Mouse (Mus musculus): Measurements from ENCODE around the gene Slc51b. TPM values are rescaled to one million over a fixed set of nuclear protein-coding genes. Genes with fewer than 3 reads are reported as not detected.

Slc51b gene
- polyA plus RNA-seq, 1 experiment = 13.6 TPM

DNA sequence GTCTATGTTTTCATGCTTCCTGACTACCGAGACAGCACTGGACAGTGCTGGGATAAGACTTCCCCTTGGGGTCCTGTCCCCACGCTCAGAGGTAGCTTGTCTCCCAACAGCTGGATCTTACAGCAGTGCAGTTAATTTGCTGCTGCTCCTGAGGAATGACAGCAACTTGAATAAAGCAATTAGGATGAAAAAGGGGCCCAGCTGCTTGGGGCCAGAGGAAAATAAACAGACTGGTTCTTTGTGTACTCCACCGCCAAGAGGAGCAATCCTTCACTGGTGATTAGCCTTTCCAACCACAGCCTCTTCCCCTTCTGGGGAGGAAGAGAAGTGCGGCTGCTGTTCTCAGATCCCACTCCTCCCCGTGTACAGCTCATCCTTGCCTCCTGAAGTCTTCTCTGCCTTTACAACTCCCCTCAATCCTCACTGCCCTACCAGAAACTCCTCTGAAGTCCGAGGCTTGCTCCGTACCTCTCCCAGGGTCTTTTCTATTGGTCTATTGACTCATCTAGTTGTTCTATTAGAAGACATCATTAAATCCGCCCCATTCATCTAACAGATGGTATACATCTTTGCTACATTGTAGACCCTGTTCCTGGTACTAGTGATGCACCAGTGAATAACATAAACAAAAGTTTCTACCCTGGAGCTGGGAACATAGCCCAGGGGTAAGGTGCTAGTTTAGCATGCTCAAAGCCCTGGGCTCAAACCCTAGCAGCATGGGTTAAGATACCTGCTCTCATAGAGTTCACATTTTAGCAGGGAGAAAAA, 36.2 kb downstream of the Slc51b start:
- WGBS = 48% methylated on average over 8 of the region's 8 CpGs

DNA sequence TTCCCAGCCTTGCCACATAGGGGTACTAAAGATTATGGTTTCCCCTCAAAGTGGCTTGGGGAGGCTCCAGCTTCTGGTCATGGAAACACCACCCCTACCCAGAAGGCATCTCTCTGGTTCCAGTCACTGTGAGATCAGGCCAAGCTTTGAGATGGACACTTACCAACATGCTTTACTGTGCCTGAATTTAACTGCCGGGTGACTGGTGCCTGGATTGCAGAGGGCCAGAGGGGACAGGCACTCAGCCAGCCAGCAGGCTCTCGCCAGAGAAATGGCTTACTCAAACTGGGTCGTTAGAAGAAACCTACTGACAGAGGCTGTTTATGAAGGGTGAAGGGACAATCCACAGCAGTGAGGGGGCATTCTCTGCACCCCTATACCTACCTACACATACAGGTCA, 38.5 kb downstream of the Slc51b start:
- no peaks in the 10 kb centered on the region for H3K36me3 ChIP-seq (ENCODE audit: control insufficient read depth, insufficient read depth, low read length)
- TF ChIP-seq CTCF (IDR thresholded peaks at IDR 0.05; ENCODE audit: extremely low read depth, insufficient read length, insufficient replicate concordance, low read depth, low read length) (no peak), POLR2A (IDR thresholded peaks at IDR 0.05; ENCODE audit: low read depth, low read length) (no peak)
- H3K27me3 ChIP-seq (ENCODE audit: control insufficient read depth, insufficient read depth, low read length) = no peaks in the 10 kb centered on the region
- no peaks in the 10 kb centered on the region for H3K4me1 ChIP-seq (ENCODE audit: control insufficient read depth, insufficient read depth, insufficient read length, low read length)
- no peak overlapping the region for H3K27ac ChIP-seq (ENCODE audit: insufficient read depth, low read depth, low read length)
- WGBS = 71% methylated on average over 3 of the region's 3 CpGs
- H3K4me3 ChIP-seq (ENCODE audit: low read depth, low read length) = no peak overlapping the region

More for the DNA sequence above, 36.2 kb downstream of the Slc51b start:
- Histone ChIP-seq H3K27ac (ENCODE audit: insufficient read depth, low read depth, low read length) (no peak overlapping the region), H3K27me3 (ENCODE audit: control insufficient read depth, insufficient read depth, low read length) (peaks cover 10% of the 10 kb centered on the region; the same call in 1 of the 2 replicates), H3K4me3 (ENCODE audit: low read depth, low read length) (no peak overlapping the region), H3K4me1 (ENCODE audit: control insufficient read depth, insufficient read depth, insufficient read length, low read length) (peaks cover 6% of the 10 kb centered on the region), H3K36me3 (ENCODE audit: control insufficient read depth, insufficient read depth, low read length) (no peaks in the 10 kb centered on the region)
- no peak for TF ChIP-seq POLR2A (IDR thresholded peaks at IDR 0.05; ENCODE audit: low read depth, low read length)
- no peak for TF ChIP-seq CTCF (IDR thresholded peaks at IDR 0.05; ENCODE audit: extremely low read depth, insufficient read length, insufficient replicate concordance, low read depth, low read length)

DNA sequence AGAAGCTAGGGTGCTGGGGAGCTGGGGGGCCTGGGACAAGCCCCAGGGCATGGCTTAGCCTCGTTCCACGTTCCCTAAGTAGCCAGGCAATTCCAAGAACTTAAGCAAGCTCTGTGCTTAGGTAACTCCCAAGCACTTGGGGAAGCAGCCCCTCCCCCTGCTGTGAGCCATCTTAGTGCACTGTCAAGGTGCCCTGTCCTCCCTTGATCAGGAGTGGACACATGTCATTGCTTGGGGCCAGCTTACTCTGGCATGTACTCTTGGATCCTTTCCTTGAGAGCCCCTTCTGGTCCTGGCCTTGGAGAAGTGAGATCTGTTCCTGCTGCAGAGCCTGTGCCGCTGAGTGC, 40.0 kb downstream of the Slc51b start:
- 56% methylated on average over 3 of the region's 3 CpGs for WGBS
- H3K36me3 ChIP-seq (ENCODE audit: control insufficient read depth, insufficient read depth, low read length) = no peaks in the 10 kb centered on the region
- H3K27me3 ChIP-seq (ENCODE audit: control insufficient read depth, insufficient read depth, low read length) = no peaks in the 10 kb centered on the region
- no peak overlapping the region for H3K4me3 ChIP-seq (ENCODE audit: low read depth, low read length)
- TF ChIP-seq CTCF (IDR thresholded peaks at IDR 0.05; ENCODE audit: extremely low read depth, insufficient read length, insufficient replicate concordance, low read depth, low read length) = no peak
- no peak for TF ChIP-seq POLR2A (IDR thresholded peaks at IDR 0.05; ENCODE audit: low read depth, low read length)
- no peaks in the 10 kb centered on the region for H3K4me1 ChIP-seq (ENCODE audit: control insufficient read depth, insufficient read depth, insufficient read length, low read length)
- no peak overlapping the region for H3K27ac ChIP-seq (ENCODE audit: insufficient read depth, low read depth, low read length)

DNA sequence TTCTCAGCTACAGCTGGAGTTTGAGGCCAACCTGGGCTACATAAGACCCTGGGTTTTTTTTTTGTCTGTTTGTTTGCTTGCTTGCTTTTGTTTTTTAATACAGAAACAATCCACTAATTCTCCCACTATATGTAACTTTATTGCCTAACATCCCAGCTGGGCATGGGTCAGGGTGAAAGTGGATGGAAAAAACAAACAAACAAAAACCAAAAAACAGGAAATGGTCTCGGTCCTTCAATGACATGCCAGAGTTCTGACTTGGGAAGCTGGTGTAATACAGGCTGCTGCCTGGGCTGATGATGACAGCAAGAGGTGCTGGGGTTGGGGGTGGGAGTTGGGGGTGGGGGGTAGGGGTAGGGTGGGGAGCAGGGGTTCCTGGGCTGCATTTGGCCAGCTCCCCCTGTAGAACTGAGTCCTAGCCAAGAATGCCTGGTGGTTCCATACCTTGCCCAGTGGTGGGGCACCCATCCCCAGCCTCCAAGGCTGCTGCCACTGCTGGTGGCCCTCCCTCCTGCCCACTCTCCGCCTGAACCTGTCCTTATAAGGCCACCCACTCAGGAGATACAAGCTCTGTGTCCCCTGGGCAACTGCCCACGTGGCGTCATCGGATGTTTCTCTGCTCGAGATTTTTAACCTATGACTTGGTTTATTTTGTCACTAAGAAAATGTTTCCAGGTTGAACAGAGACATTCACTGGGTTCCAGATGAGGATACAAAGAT, 40.6 kb downstream of the Slc51b start:
- no peaks in the 10 kb centered on the region for H3K27me3 ChIP-seq (ENCODE audit: control insufficient read depth, insufficient read depth, low read length)
- no peak overlapping the region for H3K4me3 ChIP-seq (ENCODE audit: low read depth, low read length)
- no peaks in the 10 kb centered on the region for H3K36me3 ChIP-seq (ENCODE audit: control insufficient read depth, insufficient read depth, low read length)
- no peaks in the 10 kb centered on the region for H3K4me1 ChIP-seq (ENCODE audit: control insufficient read depth, insufficient read depth, insufficient read length, low read length)
- no peak overlapping the region for H3K27ac ChIP-seq (ENCODE audit: insufficient read depth, low read depth, low read length)
- TF ChIP-seq POLR2A (IDR thresholded peaks at IDR 0.05; ENCODE audit: low read depth, low read length) (no peak), CTCF (IDR thresholded peaks at IDR 0.05; ENCODE audit: extremely low read depth, insufficient read length, insufficient replicate concordance, low read depth, low read length) (no peak)
- 68% methylated on average over 6 of the region's 6 CpGs for WGBS

DNA sequence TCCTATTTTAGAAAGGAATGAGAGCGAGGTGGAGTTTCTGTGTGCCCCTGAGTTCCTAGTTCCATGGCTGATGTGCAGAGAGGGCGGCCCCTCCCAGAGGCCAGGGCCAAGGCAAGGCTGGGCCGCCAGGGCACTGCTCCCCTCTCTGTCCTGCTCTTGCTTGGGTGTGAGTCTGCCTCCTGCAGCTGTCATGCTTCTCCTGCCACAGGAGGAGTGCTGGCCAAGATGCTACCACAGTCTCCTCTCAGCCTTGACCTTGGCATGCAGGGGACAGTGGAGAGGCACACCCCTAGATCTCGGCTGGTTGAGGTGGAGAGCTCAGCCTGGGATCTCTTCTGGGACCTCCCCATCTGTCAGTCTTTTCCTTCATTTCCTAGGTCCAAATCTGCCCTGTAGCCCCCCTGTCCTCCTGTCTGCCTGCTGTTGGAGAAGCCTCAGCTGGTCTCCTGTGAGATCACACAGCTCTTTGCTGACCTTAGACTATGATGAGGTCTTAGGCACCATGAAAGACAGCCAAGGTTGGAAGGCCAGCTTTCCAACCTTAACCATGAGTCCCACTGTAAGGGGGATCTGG, 41.7 kb downstream of the Slc51b start:
- Histone ChIP-seq H3K27me3 (ENCODE audit: control insufficient read depth, insufficient read depth, low read length) (no peaks in the 10 kb centered on the region), H3K4me3 (ENCODE audit: low read depth, low read length) (no peak overlapping the region), H3K36me3 (ENCODE audit: control insufficient read depth, insufficient read depth, low read length) (no peaks in the 10 kb centered on the region), H3K4me1 (ENCODE audit: control insufficient read depth, insufficient read depth, insufficient read length, low read length) (no peaks in the 10 kb centered on the region), H3K27ac (ENCODE audit: insufficient read depth, low read depth, low read length) (no peak overlapping the region)
- 73% methylated on average over 4 of the region's 4 CpGs for WGBS
- TF ChIP-seq POLR2A (IDR thresholded peaks at IDR 0.05; ENCODE audit: low read depth, low read length) = no peak
- TF ChIP-seq CTCF (IDR thresholded peaks at IDR 0.05; ENCODE audit: extremely low read depth, insufficient read length, insufficient replicate concordance, low read depth, low read length) = no peak

DNA sequence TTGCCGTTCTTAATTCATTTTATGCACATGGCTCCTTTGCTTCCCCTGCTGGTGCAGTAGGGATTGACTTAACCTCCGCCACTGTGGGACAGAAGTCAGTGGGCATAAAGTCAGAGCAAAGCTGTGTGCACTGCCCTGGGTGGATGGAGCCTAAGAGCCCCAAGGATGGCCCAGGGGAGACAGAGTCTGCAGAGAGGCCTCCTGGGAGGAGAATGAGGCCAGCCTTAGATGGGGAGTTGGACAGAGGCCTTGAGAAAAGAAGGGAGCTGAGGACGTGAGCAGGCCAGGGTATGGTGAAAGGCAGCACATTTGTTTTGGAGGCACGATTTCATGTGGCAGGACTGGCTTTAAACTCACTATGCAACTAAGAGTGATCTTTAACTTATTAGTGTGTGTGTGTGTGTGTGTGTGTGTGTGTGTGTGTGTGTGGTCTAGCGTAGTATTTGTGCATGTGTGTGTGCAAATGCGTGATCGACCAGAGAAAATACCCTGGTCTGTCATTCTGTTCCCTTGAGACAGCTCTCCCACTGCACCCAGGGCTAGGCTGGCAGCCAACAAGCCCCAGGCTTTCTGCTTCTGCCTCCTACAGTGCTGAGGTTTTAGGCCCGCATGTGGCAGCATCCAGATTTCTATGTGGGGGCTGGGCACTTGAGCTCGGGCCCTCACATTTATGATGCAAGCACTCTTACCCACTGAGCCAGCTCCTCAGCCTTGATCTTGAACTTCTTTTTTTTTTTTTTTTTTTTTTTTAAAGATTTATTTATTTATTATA, 47.4 kb downstream of the Slc51b start:
- 93% methylated on average over 9 of the region's 9 CpGs for WGBS
- no peaks in the 10 kb centered on the region for H3K36me3 ChIP-seq (ENCODE audit: control insufficient read depth, insufficient read depth, low read length)

More for the DNA sequence above, 47.4 kb downstream of the Slc51b start:
- no peak overlapping the region for H3K27ac ChIP-seq (ENCODE audit: insufficient read depth, low read depth, low read length)
- H3K4me3 ChIP-seq (ENCODE audit: low read depth, low read length) = no peak overlapping the region
- no peaks in the 10 kb centered on the region for H3K27me3 ChIP-seq (ENCODE audit: control insufficient read depth, insufficient read depth, low read length)
- no peaks in the 10 kb centered on the region for H3K4me1 ChIP-seq (ENCODE audit: control insufficient read depth, insufficient read depth, insufficient read length, low read length)
- TF ChIP-seq CTCF (IDR thresholded peaks at IDR 0.05; ENCODE audit: extremely low read depth, insufficient read length, insufficient replicate concordance, low read depth, low read length) = no peak
